Mouse (Mus musculus): ENCODE measurements around the gene Vps18.

Gene Vps18

GRCm38 (mm10) chr2:119292281-119292680 is 3.7 kb downstream of the Vps18 start:
- DNase-seq (ENCODE audit: low read depth, low spot score): no peak

GRCm38 (mm10) chr2:119292852-119293251 is 4.3 kb downstream of the Vps18 start:
- DNase-seq (ENCODE audit: low read depth, low spot score): no peak

- DNase-seq (ENCODE audit: low read depth, low spot score): no peak
Observed at GRCm38 (mm10) chr2:119293311-119293710, 4.8 kb downstream of the Vps18 start.

GRCm38 (mm10) chr2:119293776-119294390 is 5.3 kb downstream of the Vps18 start:
- no peak for DNase-seq (ENCODE audit: low read depth, low spot score)

- DNase-seq (ENCODE audit: low read depth, low spot score): no peak
Observed at GRCm38 (mm10) chr2:119294411-119294810, 5.9 kb downstream of the Vps18 start.

GRCm38 (mm10) chr2:119296756-119297155 is 8.2 kb downstream of the Vps18 start:
- DNase-seq (ENCODE audit: low read depth, low spot score): no peak

GRCm38 (mm10) chr2:119297506-119297905 is 9.0 kb downstream of the Vps18 start:
- no peak for DNase-seq (ENCODE audit: low read depth, low spot score)

- peak; percentile 42 for DNase-seq (ENCODE audit: low read depth, low spot score)
Observed at GRCm38 (mm10) chr2:119298330-119298729, 9.8 kb downstream of the Vps18 start.

- DNase-seq (ENCODE audit: low read depth, low spot score): no peak
Observed at GRCm38 (mm10) chr2:119298839-119299238, 10.3 kb downstream of the Vps18 start.

- DNase-seq (ENCODE audit: low read depth, low spot score): peak; percentile 90
Observed at GRCm38 (mm10) chr2:119299981-119300818, 11.7 kb downstream of the Vps18 start.

- DNase-seq (ENCODE audit: low read depth, low spot score): peak; percentile 44
Observed at GRCm38 (mm10) chr2:119300819-119301493, 12.4 kb downstream of the Vps18 start.

GRCm38 (mm10) chr2:119302876-119303275 is 14.3 kb downstream of the Vps18 start:
- no peak for DNase-seq (ENCODE audit: low read depth, low spot score)

- no peak for DNase-seq (ENCODE audit: low read depth, low spot score)
Observed at GRCm38 (mm10) chr2:119304391-119304790, 15.9 kb downstream of the Vps18 start.

- DNase-seq (ENCODE audit: low read depth, low spot score): no peak
Observed at GRCm38 (mm10) chr2:119304798-119305208, 16.3 kb downstream of the Vps18 start.

- no peak for DNase-seq (ENCODE audit: low read depth, low spot score)
Observed at GRCm38 (mm10) chr2:119311544-119311943, 23.0 kb downstream of the Vps18 start.

GRCm38 (mm10) chr2:119312380-119312958 is 23.9 kb downstream of the Vps18 start:
- DNase-seq (ENCODE audit: low read depth, low spot score): no peak

GRCm38 (mm10) chr2:119313780-119314479 is 25.4 kb downstream of the Vps18 start:
- DNase-seq (ENCODE audit: low read depth, low spot score): no peak

GRCm38 (mm10) chr2:119314742-119315310 is 26.3 kb downstream of the Vps18 start:
- no peak for DNase-seq (ENCODE audit: low read depth, low spot score)

- no peak for DNase-seq (ENCODE audit: low read depth, low spot score)
Observed at GRCm38 (mm10) chr2:119318043-119318710, 29.6 kb downstream of the Vps18 start.

- DNase-seq (ENCODE audit: low read depth, low spot score): no peak
Observed at GRCm38 (mm10) chr2:119320571-119320970, 32.0 kb downstream of the Vps18 start.
